Mouse (Mus musculus) intestine, postnatal 0 days (tissue): ENCODE results near the gene Pdpn. TPM values are rescaled to one million over a fixed set of nuclear protein-coding genes. Genes with fewer than 3 reads are reported as not detected.

ENCODE experiments used
- ATAC-seq: fragments of 200-750 bp; cut with Nextera tagmentation; 2 replicates; pipeline ENCODE4 v1.8.0; 2017; ENCODE audit warnings: mild to moderate bottlenecking, moderate TSS enrichment, moderate library complexity
- H3K27ac ChIP-seq: fragments of 300-500 bp; sonication (generic); 2 replicates; pipeline ENCODE4 v1.5.1; 2014; ENCODE audit warnings: mild to moderate bottlenecking, low read depth, low read length, moderate library complexity
- H3K27me3 ChIP-seq: fragments of 300-500 bp; sonication (generic); replicated peaks from 2 replicates; pipeline ENCODE4 v1.6.1; 2014; ENCODE audit warnings: low read length, mixed read lengths; ENCODE audit not compliant: control insufficient read depth, insufficient read depth
- H3K36me3 ChIP-seq: fragments of 300-500 bp; sonication (generic); 2 replicates; pipeline ENCODE4 v1.6.1; 2014; ENCODE audit warnings: mild to moderate bottlenecking, moderate library complexity; ENCODE audit not compliant: control insufficient read depth, insufficient read depth
- H3K4me1 ChIP-seq: fragments of 300-500 bp; sonication (generic); replicated peaks from 2 replicates; pipeline ENCODE4 v1.6.1; 2014; ENCODE audit warnings: antibody characterized with exemption, low read length, mixed read lengths; ENCODE audit not compliant: control insufficient read depth, insufficient read depth
- H3K4me2 ChIP-seq: fragments of 300-500 bp; sonication (generic); replicated peaks from 2 replicates; pipeline ENCODE4 v1.6.1; 2014; ENCODE audit warnings: low read depth, mild to moderate bottlenecking, moderate library complexity
- H3K4me3 ChIP-seq: fragments of 300-500 bp; sonication (generic); 2 replicates; pipeline ENCODE4 v1.5.1; 2014; ENCODE audit warnings: low read depth, low read length
- H3K9ac ChIP-seq: fragments of 300-500 bp; sonication (generic); 2 replicates; pipeline ENCODE4 v1.6.1; 2014; ENCODE audit warnings: mild to moderate bottlenecking, low read depth, low read length
- H3K9me3 ChIP-seq: fragments of 300-500 bp; sonication (generic); 2 replicates; pipeline ENCODE4 v1.6.1; 2016; ENCODE audit warnings: mixed run types; ENCODE audit not compliant: control insufficient read depth
- CTCF ChIP-seq: sonication (generic); IDR thresholded peaks from 2 replicates; pipeline ENCODE4 v1.5.1; 2016; ENCODE audit warnings: low read depth, mild to moderate bottlenecking, control low read depth, antibody characterized with exemption, moderate library complexity
- WGBS: fragments of 180-500 bp; shearing (Covaris S2); extraction: QIAGEN DNeasy Blood & Tissue Kit; methylation state at CpG from one replicate; pipeline ENCODE4 v1.1.7; 2014; 5-methylcytosine and 5-hydroxymethylcytosine counted together
- polyA plus RNA-seq: library from polyadenylated mRNA; unstranded; fragments of >200 nt; fragmentation: Nextera tagmentation; extraction: Ambion mirVana; gene quantifications from 2 replicates; pipeline ENCODE4 v1.2.1, GENCODE M21; 2015

The Pdpn gene
- polyA plus RNA-seq, 1 experiment from 2014 or later = 18.5 TPM

- 58% methylated on average over 6 of the region's 6 CpGs for WGBS
- H3K9ac ChIP-seq = no peak overlapping the region
- H3K36me3 ChIP-seq = no peaks in the 10 kb centered on the region
- H3K4me1 ChIP-seq = no peaks in the 10 kb centered on the region
- H3K4me2 ChIP-seq = no peak overlapping the region
- no peak overlapping the region for H3K4me3 ChIP-seq
- TF ChIP-seq CTCF = no peak
- H3K27ac ChIP-seq = no peak overlapping the region
- no peaks in the 10 kb centered on the region for H3K9me3 ChIP-seq
- ATAC-seq = no peak
- no peaks in the 10 kb centered on the region for H3K27me3 ChIP-seq
These were observed 41.4 kb downstream of the Pdpn start for GRCm38 (mm10) chr4:143257971-143258370.

- no peak for ATAC-seq
- TF ChIP-seq CTCF = no peak
- Histone ChIP-seq H3K4me2 (no peak overlapping the region), H3K4me1 (no peaks in the 10 kb centered on the region), H3K9me3 (no peaks in the 10 kb centered on the region), H3K27me3 (no peaks in the 10 kb centered on the region), H3K27ac (no peak overlapping the region), H3K9ac (no peak overlapping the region), H3K36me3 (no peaks in the 10 kb centered on the region), H3K4me3 (no peak overlapping the region)
- WGBS = 61% methylated on average over 8 of the region's 8 CpGs
These were observed 43.8 kb downstream of the Pdpn start for GRCm38 (mm10) chr4:143255541-143255940.

- no peaks in the 10 kb centered on the region for H3K36me3 ChIP-seq
- ATAC-seq = no peak
- no peak overlapping the region for H3K4me3 ChIP-seq
- no peak for TF ChIP-seq CTCF
- WGBS = 83% methylated on average over 1 of the region's 1 CpGs
- no peaks in the 10 kb centered on the region for H3K27me3 ChIP-seq
- H3K4me1 ChIP-seq = no peaks in the 10 kb centered on the region
- no peak overlapping the region for H3K27ac ChIP-seq
- no peaks in the 10 kb centered on the region for H3K9me3 ChIP-seq
- H3K9ac ChIP-seq = no peak overlapping the region
- no peak overlapping the region for H3K4me2 ChIP-seq
These were observed 46.0 kb downstream of the Pdpn start for GRCm38 (mm10) chr4:143253356-143253755.

- WGBS = 75% methylated on average over 5 of the region's 5 CpGs
- H3K9ac ChIP-seq = no peak overlapping the region
These were observed 51.3 kb downstream of the Pdpn start for GRCm38 (mm10) chr4:143248050-143248449.

GRCm38 (mm10) chr4:143241294-143241693, 58.1 kb downstream of the Pdpn start:
- Histone ChIP-seq H3K4me2 (no peak overlapping the region), H3K27me3 (no peaks in the 10 kb centered on the region), H3K4me1 (no peaks in the 10 kb centered on the region), H3K4me3 (no peak overlapping the region), H3K9me3 (no peaks in the 10 kb centered on the region), H3K9ac (no peak overlapping the region), H3K36me3 (no peaks in the 10 kb centered on the region), H3K27ac (no peak overlapping the region)
- ATAC-seq = no peak
- no peak for TF ChIP-seq CTCF
- WGBS = 75% methylated on average over 9 of the region's 9 CpGs

More at GRCm38 (mm10) chr4:143248050-143248449, 51.3 kb downstream of the Pdpn start:
- Histone ChIP-seq H3K4me3 (no peak overlapping the region), H3K9me3 (no peaks in the 10 kb centered on the region), H3K4me1 (no peaks in the 10 kb centered on the region), H3K4me2 (no peak overlapping the region), H3K36me3 (no peaks in the 10 kb centered on the region), H3K27ac (no peak overlapping the region), H3K27me3 (no peaks in the 10 kb centered on the region)
- no peak for ATAC-seq
- peak; percentile 62 for TF ChIP-seq CTCF

GRCm38 (mm10) chr4:143239615-143240201, 59.7 kb downstream of the Pdpn start:
- no peak for TF ChIP-seq CTCF

More at GRCm38 (mm10) chr4:143239615-143240201, 59.7 kb downstream of the Pdpn start:
- 0 out of 2 replicates have a peak, but pooled peaks cover under 1% of the 10 kb centered on the region for H3K9me3 ChIP-seq
- 88% methylated on average over 9 of the region's 9 CpGs for WGBS
- H3K27me3 ChIP-seq = no peaks in the 10 kb centered on the region
- H3K9ac ChIP-seq = no peak overlapping the region
- H3K4me2 ChIP-seq = no peak overlapping the region
- no peak overlapping the region for H3K27ac ChIP-seq
- no peaks in the 10 kb centered on the region for H3K4me1 ChIP-seq
- no peaks in the 10 kb centered on the region for H3K36me3 ChIP-seq
- no peak for ATAC-seq
- no peak overlapping the region for H3K4me3 ChIP-seq
